Mouse (Mus musculus) MEL (cell line): ENCODE measurements around the gene Ndufa11.

Source experiments
- CTCF ChIP-seq, 3 experiments: IDR thresholded peaks in 2 of 3; conservative IDR thresholded peaks in 1 of 3; 2 replicates each; pipeline ENCODE4 v1.5.1; 2011 to 2012; ENCODE audit warnings: low read length in 3 of 3, low read depth in 2 of 3, mild to moderate bottlenecking in 2 of 3, improper control_type of control experiment in 1 of 3, inconsistent platforms in 1 of 3, mixed read lengths in 1 of 3, moderate library complexity in 1 of 3; ENCODE audit not compliant: control insufficient read depth in 1 of 3, insufficient read depth in 1 of 3, poor library complexity in 1 of 3, severe bottlenecking in 1 of 3
- POLR2A ChIP-seq, 2 experiments: IDR thresholded peaks; 2 replicates each; pipeline ENCODE4 v1.6.1; 2011 to 2012; ENCODE audit warnings: low read length in 2 of 2, mild to moderate bottlenecking in 2 of 2, control low read depth in 1 of 2, improper control_type of control experiment in 1 of 2, low read depth in 1 of 2, moderate library complexity in 1 of 2; ENCODE audit not compliant: control insufficient read depth in 1 of 2, insufficient read depth in 1 of 2, poor library complexity in 1 of 2
- ZKSCAN1 ChIP-seq: IDR thresholded peaks from 2 replicates; pipeline ENCODE4 v1.6.1; 2012; ENCODE audit warnings: low read depth, mild to moderate bottlenecking, inconsistent platforms, low read length, improper control_type of control experiment, moderate library complexity

- TF ChIP-seq CTCF (IDR thresholded peaks at IDR 0.05 in 2 of 3, conservative IDR thresholded peaks at IDR 0.05 in 1 of 3; ENCODE audit: control insufficient read depth in 1 of 3, insufficient read depth in 1 of 3, low read depth in 2 of 3, low read length in 3 of 3, poor library complexity in 1 of 3, severe bottlenecking in 1 of 3): no peak
- TF ChIP-seq POLR2A (IDR thresholded peaks at IDR 0.05; ENCODE audit: control insufficient read depth in 1 of 2, insufficient read depth in 1 of 2, low read depth in 1 of 2, low read length in 2 of 2, poor library complexity in 1 of 2): 0 out of 4 replicates have a peak, but pooled peaks of 1 of the 2 experiments have one; percentile 23
- no peak for TF ChIP-seq ZKSCAN1
Measured at GRCm38 (mm10) chr17:56706515-56706914, 11.1 kb upstream of the Ndufa11 start.
